Mouse (Mus musculus) spleen, adult 18-20 months (tissue): ENCODE measurements around the gene Nr1h4.

Experiments used
- DNase-seq, 2 experiments: peaks; one replicate each; pipeline ENCODE4 v3.0.0; 2022; ENCODE audit warnings: mixed read lengths in 2 of 2

The Nr1h4 gene

DNA sequence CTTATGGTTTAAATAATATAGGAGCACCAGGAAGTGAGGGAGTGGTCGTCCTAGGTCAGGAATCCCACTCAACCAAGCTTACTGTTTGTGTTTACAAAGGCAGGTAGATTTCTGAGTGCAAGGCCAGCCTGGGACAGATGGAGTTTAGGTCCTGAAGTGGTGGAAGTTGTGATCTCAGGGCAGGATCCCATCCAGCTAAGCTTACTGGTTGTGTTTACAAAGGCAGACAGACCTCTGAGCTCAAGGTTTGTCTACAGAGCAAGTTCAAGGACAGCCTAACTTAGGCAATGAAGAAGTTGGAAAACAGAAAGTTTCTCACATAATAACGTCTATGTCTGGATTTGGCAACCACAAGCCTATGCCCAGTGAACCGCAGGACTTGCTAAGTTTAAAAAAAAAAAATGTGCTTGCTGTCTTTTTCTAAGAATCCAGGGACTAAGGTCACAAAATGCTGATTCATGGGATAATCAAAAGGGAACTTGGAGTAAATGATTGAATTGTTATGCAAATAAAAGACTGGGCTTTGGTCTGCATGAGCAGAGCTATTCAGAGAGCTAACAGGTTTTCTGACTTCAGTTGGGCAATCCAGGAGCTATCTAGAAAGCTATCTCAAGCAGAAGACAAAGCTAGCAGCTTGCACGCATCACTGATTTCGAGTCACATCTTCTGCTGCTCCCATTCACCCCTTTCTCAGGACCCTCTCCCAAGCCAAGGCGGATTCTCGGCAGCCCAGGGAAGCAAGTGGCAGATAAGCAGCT is 62.6 kb downstream of the Nr1h4 start:
- no peak for DNase-seq

DNA sequence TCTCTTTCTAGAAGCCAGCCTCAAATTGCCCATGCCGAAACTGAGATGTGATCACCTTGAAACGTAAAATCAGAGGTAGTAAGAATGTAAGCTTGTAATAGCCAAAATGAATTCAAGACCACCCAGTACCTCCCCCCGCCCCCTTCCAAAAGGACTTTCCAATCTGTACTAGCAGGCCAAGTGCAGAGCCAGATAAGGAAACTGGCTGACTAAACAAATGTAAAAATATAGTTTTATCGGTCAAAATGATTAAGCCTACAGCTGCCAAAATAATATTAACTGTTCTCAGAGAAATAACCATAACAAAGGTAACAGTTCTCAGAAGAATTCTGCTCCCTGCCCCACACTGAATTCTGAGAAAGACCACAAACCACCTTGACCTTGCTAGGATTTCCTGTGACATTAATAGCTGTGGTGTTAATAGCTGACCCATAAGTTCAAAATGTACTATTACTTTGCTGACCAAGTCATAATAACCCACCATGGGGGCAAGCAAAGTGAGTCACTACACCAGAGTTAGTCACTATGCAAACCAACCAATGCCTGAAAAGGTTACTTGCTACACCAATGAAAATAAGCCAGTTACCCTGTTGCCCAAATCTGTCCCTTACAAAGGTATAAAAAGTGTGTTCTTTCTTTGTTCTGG is 68.5 kb downstream of the Nr1h4 start:
- no peak for DNase-seq

DNA sequence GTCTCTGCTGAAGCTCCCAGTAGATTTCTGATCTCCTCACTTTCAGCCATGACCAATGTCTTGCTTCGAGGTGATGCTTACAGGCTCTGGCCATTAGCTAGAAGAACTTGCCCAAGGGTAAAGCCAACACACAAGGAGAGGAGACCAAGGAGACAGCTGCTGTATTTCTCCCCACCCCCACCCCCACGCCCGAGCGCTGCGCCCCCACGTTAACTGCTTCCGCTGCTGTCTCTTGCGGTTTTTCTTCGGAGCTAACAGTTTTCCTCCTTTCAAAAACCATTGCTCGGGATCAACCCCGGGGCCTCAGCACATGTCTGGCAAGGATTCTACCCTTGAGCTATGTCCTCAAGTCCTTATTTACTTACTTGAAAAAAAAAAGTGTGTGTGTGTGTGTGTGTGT is 70.5 kb downstream of the Nr1h4 start:
- DNase-seq, result no peak

DNA sequence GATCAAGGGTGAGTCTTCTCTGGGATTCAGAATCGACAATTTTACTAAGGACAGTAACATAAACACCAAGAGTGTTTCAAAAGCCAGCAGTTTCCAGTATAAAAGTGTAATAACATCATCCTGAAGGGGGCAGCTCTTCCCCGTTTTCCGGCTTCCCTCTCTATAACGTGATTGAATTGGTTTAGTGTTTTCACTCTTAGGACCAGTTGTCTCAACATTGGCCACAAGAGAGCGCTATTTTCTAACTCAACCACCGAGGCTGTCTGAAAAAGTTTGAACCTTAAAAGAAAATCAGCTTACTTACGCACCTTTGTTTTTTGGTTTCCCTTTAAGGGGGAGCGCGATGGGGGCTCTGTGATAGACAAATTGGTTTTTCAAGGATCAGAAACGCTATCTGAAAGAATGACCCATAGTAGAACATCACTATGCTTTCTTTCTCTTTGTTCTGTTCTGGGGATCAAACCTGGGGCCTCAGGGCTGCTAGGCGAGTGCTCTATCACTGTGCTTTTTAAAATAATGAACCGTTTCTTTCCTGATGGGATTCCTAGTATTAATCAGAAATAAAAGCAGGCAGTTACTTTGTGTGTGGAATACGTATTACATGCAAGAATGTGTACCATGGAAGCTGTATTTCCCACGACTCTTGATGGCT is 71.4 kb downstream of the Nr1h4 start:
- DNase-seq, result peak in 1 of 2 experiments; percentile 51

DNA sequence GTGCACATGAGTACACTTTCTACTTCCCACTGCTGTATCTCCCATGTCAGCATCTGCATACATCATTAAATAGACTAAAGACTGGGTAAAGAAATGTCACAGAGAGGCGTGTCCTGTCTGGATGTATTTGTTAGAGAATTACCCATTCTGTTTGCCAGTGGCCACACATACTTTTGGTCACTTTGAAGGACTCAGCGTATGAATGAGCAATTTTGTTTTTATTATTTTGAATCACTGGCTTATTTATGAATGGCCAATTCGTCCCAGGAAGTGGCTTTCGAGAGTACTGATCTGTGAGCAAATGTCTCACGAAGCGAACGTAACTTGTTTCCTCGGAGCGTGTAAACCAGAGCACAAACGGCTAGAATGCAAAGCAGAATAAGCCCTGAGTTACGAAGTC is 72.4 kb downstream of the Nr1h4 start:
- no peak for DNase-seq

DNA sequence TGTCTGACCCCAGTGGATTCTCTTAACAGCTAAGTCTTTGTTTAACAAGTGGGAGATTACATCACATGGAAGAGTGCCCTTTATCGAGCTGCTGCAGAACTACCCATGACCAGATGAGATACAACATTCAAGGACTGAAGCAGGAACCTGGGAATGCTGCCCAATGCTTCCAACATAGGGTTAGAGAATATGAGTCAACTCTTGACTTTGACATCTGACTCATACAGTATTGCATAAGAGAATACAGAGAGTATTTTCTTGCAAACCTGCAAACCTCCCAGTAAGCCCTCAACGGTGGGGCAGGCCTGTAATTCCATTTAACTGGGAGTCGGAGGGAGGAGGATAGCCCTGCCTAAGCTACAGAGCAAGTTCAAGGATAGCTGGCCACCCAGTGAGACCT is 74.6 kb downstream of the Nr1h4 start:
- no peak for DNase-seq

DNA sequence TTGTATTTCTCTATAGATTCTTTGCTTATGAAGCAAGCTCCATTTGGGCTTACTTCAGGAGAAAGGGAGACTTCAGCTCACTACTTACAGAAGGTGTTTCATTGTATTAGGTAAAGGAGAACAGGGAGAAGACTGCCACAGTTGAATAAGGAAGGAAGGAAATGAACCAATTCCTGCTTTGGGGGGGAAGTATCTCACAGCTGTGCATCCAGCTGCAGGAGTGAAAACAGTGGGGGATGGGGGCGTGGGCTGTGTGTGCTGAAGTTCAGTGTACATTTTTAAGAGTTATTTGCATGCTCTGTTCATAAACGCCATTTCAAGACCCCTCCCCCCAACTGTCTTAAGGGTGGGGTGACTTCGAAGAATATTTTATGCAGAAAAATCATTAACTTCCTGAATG is 79.6 kb downstream of the Nr1h4 start:
- no peak for DNase-seq

DNA sequence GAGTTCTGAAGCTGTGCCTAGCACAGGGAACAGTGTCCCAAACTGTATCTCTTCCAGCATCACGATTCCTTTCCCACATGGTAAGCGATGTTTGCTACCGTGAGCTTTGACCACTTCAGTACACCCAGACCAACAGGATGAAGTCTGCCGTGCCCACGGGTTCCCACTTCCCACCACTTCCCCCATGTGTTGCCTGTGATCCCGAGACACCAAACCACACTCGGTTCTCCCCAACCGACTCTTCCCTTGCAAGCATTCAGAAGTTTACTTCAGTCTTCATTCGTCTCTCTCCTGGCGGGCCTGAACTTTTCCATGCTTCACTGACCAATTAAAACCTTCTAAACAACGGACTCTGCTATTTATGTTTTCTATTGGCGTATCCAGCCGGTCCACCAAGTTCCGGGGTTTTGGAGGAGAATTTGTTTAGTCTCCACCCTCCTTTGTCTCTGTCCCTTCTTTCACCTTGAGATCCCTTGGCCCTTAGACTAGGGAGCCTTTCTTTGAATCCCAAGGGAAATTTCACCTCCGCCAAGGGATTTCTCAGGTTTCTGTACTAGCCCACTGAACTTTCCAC is 80.2 kb downstream of the Nr1h4 start:
- no peak for DNase-seq

DNA sequence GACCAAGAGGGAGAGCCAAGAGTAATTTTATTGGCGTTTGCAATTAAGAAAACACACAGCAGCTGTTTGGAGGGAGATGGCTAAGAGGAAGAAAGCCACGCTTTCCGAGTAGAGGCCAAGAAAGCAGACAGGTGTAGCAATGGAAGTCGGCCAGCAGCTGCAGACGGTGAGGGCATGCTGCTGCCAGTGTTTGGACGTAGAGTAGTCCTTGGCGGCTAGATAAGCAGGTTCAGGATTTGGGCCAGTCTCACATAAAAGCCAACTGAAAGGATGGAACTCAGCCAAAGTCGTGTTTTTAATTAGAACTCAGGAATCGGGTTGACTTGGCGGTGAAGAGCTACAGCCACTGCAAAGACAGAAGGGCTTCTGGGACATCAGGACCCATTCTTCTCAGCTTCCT is 83.0 kb downstream of the Nr1h4 start:
- DNase-seq, result no peak

DNA sequence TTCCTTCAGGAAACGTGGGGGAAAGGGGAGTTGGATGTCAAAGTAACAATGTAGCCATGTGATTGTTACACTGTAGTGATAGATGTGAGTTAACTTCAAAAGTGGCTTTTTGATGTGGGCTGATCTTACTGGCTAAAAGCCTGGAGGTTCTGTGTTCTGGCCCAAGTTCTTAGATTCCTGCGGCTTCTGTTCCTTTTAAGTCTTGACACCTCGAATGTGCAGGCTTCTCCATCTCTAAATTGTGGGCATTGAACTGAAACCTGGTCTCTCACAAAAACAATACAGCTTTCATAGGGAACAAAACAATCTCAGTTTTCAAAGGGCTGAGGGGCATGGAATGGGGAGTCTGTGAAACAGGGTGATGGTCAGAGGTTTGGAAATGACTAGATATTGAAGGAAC is 89.0 kb downstream of the Nr1h4 start:
- no peak for DNase-seq

DNA sequence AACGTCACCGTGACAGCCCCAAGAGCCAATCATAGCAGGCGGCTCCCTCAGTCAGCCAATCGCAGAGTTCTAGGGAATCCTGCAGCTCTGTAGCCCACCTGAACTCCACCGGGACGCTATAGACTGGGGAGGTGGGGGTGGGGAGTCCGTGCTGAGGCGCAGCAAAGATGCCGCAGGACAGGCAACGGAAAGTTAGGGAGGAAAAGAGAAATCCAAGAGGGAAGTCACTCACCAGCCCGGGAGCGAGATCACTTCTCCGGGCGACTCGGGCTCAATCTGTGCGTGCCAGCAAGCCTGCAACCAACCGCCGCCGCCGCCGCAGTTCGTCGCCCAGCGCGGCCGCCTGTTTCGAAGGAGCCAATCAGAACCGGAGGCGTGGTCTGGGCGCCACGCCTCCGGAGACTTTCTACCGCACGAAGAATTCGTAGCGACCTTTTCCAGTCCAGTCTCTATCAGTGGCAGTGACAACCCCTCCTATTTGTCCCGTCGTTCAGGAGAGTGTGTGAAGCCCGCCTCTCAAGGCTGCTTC is 89.7 kb downstream of the Nr1h4 start, which contains the start of gene Gas2l3:
TSS of gene Gas2l3 (minus strand) at position 345 of the 529 bp plus-strand sequence.
- peak; percentile 54 to 70 for DNase-seq

DNA sequence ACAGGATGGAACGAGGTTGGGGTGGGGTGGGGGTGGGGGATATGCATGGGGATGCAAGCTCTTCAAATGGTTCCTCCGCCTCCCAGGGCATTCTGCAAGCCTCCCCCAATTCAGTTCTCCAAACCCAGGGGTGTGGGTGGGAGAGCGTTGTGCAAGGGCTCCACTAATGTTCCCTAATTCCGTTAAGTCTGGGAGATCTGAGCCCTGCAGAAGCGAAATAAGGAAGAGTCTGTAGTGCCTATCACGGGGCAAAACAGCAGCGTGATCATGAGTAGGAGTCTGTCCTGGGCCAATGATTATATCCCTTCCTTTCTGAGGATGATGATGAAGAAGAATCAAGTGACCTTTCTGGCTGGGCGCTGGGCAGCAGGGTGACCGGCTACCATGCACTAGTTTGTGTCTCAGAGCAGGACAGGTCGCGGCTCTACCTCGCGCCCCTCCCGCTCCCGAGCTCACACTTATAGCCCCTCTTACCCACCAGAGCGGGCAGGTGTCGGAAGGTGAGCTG is 90.2 kb downstream of the Nr1h4 start:
- no peak for DNase-seq

DNA sequence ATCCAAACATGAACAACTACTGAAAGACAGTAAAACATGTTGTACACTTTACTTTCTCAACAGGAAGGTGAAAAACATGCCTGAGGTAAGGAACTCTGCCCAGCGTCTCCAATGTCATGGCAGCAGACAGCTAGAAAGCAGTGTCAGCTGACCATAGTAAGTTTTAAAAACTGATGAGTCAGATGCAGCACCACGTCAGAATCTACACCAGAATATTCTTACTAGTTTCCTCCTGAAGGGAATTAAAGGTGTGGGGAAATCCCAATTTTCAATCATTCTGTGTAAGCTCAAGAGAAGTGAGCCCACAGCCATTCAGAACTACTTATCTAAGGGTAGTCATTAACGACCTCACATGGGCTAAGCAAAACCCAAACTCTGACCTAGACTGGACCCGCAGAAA is 90.7 kb downstream of the Nr1h4 start:
- DNase-seq, result no peak

DNA sequence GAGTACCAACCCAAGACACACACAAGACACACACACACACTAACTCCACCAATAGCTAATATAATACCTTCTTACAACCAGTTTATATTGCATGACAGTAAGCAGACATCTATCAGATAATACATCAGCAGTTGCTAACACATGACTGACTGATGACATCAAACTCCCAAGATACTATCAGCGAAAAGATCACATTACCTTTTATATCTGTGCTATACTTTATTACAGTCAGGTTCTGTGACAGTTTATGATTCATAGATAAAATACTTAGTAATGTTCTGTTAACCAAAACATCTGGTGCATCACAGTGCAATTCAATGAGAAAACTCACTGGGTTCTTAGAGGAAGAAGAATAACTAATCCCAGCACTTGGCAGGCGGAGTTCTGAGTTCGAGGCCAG is 91.4 kb downstream of the Nr1h4 start:
- no peak for DNase-seq

DNA sequence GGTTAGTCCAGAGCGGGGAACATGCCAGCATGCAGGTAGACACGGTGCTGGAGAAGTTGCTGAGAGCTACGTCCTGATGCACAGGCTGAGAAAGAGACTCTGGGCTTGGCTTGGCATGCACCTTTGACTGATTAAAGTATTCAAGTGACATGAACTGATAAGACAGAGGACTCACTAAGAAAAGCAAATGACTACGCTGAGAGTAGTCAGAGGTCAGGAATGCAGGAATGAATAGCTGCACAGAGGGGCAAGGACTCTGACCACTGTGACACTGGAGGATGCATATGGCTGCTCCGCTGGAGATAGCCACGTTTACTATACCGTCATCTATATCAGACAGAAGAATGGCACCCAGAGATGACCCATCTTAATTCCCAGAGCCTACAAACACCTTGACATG is 94.0 kb downstream of the Nr1h4 start:
- DNase-seq, result no peak

DNA sequence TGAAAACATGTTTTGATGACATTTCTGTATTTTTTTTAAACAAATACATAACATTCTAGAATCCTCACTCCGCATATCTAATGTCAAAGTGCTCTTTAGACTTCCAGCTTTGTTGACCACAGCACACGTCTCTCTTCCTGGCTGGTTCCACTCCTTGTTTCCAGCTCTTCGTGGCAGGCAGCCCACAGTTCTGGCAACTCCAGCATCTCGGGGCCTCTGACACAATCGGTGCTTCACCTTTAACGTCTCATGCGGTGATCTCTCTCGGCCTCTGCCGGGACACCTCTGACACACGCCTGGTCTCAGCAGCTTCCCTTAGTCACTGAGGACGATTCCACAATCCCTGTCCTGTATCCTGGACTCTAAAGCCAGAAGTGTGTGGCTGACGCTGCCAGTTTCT is 95.4 kb downstream of the Nr1h4 start:
- DNase-seq, result no peak

DNA sequence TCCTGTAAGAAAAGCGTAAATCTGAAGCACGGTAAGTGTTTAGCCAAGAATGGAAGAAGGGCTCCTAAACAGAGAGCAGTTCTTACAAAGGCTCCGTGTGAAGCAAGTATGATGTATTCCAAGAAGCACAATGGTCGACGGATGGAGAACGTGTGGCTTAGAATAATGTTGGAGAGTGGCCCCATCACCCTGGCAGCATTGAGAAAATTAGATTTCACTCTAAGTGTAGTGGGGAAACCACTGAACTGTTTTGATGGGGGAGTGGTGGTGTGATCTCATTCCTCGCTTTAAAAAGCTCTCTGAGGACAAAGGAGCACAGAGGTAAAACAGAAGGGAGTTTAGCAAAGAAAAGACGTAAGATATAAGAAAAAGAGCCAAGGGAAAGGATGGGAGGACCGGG is 95.9 kb downstream of the Nr1h4 start:
- DNase-seq, result no peak

DNA sequence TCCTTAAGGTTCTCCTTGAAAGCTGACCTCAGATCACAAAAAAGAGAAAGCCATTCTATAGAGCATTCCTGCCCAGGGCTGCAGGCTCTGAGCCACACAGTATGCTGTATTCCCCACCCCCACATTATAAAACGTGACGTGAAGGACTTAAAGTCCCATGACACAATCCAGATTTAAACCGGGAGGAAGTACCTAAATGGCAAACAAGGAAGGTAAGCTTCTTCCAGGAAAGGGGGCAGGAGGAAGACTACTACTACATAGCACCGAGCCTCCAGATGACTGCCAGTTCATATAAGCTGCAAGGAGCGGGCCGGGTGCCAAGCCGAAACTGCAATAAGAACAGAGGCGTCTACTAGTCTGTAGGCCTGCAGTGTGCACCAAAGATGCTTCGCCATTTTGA is 97.5 kb downstream of the Nr1h4 start:
- no peak for DNase-seq

DNA sequence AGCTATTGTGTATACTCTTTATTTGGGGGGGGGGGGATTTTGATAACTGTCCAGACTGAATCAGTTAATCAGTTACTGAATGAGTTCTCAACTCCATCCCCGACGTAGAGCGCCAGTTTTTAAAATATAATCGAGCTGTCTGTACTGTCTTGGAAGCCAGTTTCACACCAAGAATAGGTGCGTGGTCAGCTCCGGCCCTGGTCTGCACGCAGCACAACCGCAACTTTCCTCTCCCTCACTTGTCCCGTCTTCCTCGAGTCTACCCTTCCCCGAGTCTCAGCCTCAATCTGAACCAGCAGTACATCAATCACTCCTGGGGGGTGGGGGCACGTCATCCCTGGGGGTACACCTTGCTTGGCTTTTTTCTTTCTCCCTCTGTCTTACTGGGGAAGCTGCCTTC is 98.0 kb downstream of the Nr1h4 start:
- DNase-seq, result no peak

DNA sequence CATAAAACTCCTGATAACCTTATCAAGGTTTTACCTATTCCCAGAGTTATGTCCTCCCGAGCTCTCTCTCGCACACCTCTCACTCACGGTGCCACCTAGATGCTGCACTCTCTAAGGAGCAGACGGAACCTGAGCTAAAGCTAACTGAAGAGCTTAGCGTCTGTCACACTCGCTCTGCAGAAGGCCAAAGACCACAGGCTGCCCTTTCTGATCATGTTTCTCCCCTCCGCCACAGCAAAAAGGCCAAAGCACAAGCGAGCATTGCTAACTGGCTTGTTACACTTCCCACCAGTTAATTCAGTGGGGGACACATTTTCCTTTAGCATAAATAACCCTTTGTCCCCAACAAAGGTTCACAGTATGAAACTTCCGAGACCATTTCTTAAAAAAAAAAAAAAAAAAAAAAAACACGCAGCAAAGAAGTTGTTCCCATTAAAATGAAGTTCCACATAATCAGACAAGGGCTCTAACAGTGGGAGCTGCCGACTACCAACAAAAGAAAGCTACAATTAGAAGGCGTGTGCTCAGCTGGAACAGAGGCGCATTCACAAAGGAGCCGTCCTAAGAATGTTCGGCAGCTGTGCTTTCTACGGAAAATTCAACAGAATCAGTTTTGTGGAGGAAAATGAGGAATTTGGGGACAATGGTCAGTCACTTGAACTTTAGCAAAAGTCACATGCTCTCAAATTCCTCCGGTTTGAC is 98.7 kb downstream of the Nr1h4 start:
- DNase-seq, result no peak

DNA sequence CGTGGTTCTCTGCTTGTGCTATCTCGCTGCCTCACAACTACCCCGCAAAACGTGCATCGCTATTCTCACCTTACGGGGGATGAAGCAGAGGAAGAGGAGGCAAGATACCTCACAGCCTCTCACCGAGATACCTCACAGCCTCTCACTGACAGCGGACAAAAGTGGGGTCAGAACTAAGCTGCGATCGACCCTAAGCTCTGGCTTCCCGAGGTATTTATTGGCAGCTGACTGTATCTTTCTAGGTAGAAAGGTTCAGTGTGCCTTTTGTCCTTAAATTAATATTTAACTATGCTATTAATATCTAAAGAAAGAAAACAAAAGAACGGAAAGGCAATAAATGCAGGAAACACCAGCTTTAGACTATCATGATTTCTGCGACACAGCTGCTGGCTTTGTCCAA is 100.6 kb downstream of the Nr1h4 start:
- no peak for DNase-seq

DNA sequence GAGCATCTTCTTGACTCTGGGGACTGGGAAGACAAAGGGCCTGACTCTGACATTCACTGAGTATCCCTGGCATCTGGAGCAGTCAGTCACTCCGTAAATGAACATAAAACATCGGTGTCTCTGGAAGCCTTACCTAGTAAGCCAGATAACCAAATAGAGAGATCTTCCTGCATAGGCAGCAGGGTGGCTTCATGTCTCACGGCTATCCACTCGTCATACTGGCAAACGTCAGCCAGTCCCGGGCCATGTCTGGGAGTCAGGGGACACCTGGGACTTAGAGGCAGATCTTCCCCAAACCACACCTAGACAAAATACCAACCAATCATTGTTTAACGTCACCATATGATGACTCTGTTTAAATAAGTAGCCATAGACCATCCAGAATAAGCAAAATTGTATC is 102.6 kb downstream of the Nr1h4 start:
- DNase-seq, result no peak
